Mouse (Mus musculus): ENCODE results near the gene Cd2bp2. TPM values are rescaled to one million over a fixed set of nuclear protein-coding genes. Genes with fewer than 3 reads are reported as not detected.
"Not testable (repeated sequence)": the region's sequence is repeated elsewhere in the genome, so short reads cannot be mapped to it uniquely, and the experiment has no call there.

Cd2bp2 gene
- polyA plus RNA-seq, 1 experiment from 2014 or later: 86.2 TPM

DNA sequence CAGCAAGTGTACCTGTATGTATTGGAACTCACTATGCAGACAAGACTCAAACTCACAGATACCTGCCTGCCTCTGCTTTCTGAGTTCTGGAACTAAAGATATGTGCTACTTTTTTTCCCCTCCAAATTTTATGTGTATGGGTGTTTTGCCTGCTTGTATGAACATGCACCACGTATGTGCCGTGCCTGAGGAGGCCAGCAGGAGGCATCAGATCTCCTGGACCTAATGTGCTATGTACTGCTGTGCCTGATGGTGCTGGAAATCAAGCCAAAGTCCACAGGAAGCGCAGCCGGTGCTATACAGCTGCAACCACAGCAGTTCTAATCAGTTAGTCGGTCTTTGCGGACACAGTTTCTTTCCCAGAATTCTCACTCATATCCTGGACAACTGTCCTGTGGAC lies 12.0 kb downstream of the Cd2bp2 start:
- Histone ChIP-seq H3K27ac (no peak overlapping the region), H3K9me3 (replicated peaks) (no peaks in the 10 kb centered on the region), H3K9ac (no peak overlapping the region), H3K4me3 (no peak overlapping the region), H3K36me3 (no peaks in the 10 kb centered on the region), H3K27me3 (no peaks in the 10 kb centered on the region), H3K4me2 (replicated peaks) (no peak overlapping the region), H3K4me1 (no peaks in the 10 kb centered on the region)
- 70% methylated on average over 6 of the region's 6 CpGs for WGBS
- ATAC-seq (ENCODE audit: low FRiP score): no peak

DNA sequence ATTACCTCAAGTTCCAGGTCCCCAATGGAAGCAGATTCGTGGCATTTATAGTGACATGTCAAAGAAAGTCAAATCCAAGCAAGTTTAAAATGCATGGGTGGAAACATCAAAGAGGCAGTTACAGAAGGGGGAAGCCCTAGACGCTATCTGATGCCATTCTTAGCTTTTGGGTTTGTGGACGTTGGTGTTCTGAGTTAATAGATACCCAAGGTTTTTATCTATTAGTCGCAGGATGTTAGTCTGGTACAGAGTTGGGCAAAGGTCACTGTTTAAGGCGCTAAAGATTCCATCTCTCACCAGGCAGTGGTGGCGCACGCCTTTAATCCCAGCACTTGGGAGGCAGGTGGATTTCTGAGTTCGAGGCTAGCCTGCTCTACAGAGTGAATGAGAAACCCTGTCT lies 12.5 kb downstream of the Cd2bp2 start:
- WGBS: 83% methylated on average over 8 of the region's 8 CpGs

DNA sequence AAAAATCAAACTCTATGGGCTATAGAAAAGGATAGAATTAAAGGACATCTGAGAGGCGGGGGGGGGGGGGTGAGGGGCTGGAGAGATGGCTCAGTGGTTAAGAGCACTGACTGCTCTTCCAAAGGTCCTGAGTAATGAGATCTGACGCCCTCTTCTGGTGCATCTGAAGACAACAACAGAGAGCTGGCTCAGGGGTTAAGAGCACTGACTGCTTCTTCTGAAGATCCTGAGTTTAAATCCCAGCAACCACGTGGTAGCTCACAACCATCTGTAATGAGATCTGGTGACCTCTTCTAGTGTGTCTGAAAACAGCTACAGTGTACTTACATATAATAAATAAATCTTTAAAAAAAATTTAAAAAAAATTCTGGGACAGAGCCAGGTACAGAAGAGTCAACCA lies 14.1 kb downstream of the Cd2bp2 start:
- 31% methylated on average over 3 of the region's 3 CpGs for WGBS
- H3K9me3 ChIP-seq (replicated peaks); ATAC-seq (ENCODE audit: low FRiP score); H3K27ac ChIP-seq; H3K4me3 ChIP-seq; H3K9ac ChIP-seq; H3K4me1 ChIP-seq; H3K36me3 ChIP-seq; H3K4me2 ChIP-seq (replicated peaks); H3K27me3 ChIP-seq: not testable (repeated sequence)

More for the DNA sequence above, 12.5 kb downstream of the Cd2bp2 start:
- no peak overlapping the region for H3K27ac ChIP-seq
- H3K9ac ChIP-seq: no peak overlapping the region
- H3K36me3 ChIP-seq: no peaks in the 10 kb centered on the region
- H3K4me2 ChIP-seq (replicated peaks): no peak overlapping the region
- no peaks in the 10 kb centered on the region for H3K4me1 ChIP-seq
- H3K4me3 ChIP-seq: no peak overlapping the region
- no peak for ATAC-seq (ENCODE audit: low FRiP score)
- H3K27me3 ChIP-seq: no peaks in the 10 kb centered on the region
- H3K9me3 ChIP-seq (replicated peaks): no peaks in the 10 kb centered on the region

DNA sequence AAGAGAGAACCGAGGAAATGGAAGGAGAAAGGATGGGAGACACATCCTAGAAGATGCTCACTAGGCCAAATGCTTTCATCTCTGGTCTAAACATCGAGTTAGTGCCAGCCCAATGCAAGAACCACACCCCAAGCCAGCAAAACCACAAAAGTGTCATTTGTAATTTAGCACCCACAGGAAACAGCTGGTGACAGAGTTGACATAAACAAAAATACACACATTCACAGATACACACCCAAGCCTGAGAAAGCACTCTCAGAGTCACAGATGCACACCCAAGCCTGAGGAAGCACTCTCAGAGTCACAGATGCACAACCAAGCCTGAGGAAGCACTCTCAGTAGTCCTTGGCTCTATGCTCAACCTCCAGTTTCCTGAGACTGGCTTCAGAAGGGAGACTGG lies 15.1 kb downstream of the Cd2bp2 start:
- no peak for ATAC-seq (ENCODE audit: low FRiP score)
- no peaks in the 10 kb centered on the region for H3K9me3 ChIP-seq (replicated peaks)
- H3K27ac ChIP-seq: no peak overlapping the region
- H3K4me2 ChIP-seq (replicated peaks): no peak overlapping the region
- H3K27me3 ChIP-seq: no peaks in the 10 kb centered on the region
- H3K9ac ChIP-seq: no peak overlapping the region
- H3K4me3 ChIP-seq: no peak overlapping the region
- no peaks in the 10 kb centered on the region for H3K36me3 ChIP-seq
- H3K4me1 ChIP-seq: no peaks in the 10 kb centered on the region
- WGBS: 84% methylated on average over 2 of the region's 2 CpGs

DNA sequence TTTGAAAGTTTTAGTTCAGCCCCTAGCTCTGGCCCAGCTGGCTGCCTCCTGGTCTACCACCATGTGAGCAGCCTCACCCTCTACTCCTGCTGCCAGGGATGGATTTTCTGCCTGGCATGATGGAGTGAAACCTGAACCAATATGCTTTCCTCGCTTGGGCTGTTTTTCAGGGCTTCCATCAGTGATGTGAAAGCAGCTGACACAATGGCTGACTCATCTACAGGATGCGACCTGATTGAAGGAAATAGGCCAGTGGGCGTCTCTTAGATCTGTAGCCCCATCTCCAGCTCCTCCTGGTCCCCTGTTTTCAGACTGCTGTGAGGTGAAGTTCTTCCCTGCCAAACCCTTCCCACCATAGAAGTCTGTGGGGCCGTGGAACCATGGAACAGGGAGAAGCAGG lies 18.9 kb downstream of the Cd2bp2 start:
- Histone ChIP-seq H3K9ac (no peak overlapping the region), H3K36me3 (no peaks in the 10 kb centered on the region), H3K9me3 (replicated peaks) (no peaks in the 10 kb centered on the region), H3K27ac (no peak overlapping the region), H3K4me3 (no peak overlapping the region), H3K4me1 (no peaks in the 10 kb centered on the region), H3K27me3 (no peaks in the 10 kb centered on the region), H3K4me2 (replicated peaks) (no peak overlapping the region)
- no peak for ATAC-seq (ENCODE audit: low FRiP score)
- WGBS: 74% methylated on average over 4 of the region's 4 CpGs

DNA sequence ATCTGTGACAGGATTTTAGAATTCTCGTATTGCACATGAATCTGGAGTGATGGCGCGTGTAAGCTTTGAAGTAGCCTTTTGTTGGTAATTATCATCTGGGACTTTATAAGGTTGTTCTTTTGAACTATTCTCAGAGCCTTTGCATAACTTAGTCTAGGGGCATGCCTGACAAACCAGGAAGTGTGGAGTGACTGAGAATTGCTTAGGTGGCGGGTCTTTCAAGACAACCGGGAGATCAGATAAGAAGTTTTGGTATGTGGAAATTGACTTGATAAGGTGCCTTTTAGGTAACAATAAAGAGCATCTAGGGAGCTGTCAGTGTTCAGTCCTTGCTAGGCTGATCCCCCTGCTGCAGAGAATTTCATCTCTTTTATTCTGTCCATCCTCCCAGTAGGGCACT lies 29.3 kb downstream of the Cd2bp2 start:
- Histone ChIP-seq H3K4me2 (replicated peaks) (no peak overlapping the region), H3K9me3 (replicated peaks) (no peaks in the 10 kb centered on the region), H3K27me3 (no peaks in the 10 kb centered on the region), H3K4me3 (no peak overlapping the region), H3K9ac (no peak overlapping the region), H3K4me1 (no peaks in the 10 kb centered on the region), H3K27ac (no peak overlapping the region), H3K36me3 (no peaks in the 10 kb centered on the region)
- 88% methylated on average over 5 of the region's 5 CpGs for WGBS
- ATAC-seq (ENCODE audit: low FRiP score): no peak

DNA sequence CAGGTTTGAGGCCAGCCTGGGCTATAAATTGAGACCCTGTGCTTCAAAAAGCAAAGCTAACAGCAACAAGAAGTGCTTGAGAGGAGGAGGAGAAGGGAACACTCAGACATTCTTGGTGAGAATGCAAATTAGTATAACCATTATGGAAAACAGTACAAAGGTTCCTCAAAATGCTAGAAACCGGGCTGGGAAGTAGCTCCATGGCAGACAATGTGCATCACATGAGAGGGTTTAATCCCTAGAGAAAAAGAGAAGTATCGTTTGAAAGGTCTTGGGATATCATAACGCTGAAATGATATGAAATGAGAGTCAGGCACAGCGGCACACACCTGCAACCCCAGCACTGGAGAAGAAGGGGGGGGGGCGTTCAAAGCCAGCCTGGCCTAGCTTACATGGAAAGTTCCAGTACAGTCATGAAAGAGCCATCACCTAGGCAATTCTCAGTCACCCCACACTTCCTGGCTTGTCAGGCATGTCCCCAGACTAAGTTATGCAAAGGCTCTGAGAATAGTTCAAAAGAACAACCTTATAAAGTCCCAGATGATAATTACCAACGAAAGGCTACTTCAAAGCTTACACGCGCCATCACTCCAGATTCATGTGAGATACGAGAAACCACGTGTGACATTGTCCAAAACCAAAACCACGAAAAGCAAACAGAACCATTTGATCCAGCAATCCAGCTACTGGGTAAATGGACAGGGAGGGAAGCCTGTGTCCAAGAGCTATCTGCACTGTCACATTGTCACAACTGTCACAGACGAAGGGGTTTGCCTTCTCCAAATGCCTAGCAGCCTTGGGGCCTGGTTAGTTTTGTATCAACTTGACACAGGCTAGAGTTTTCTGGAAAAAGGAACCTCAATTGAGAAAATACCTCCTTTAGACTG lies 30.0 kb downstream of the Cd2bp2 start:
- Histone ChIP-seq H3K36me3 (no peaks in the 10 kb centered on the region), H3K27me3 (no peaks in the 10 kb centered on the region), H3K9me3 (replicated peaks) (no peaks in the 10 kb centered on the region), H3K4me1 (no peaks in the 10 kb centered on the region), H3K4me2 (replicated peaks) (no peak overlapping the region), H3K9ac (no peak overlapping the region), H3K4me3 (no peak overlapping the region), H3K27ac (no peak overlapping the region)
- ATAC-seq (ENCODE audit: low FRiP score): no peak
- 86% methylated on average over 12 of the region's 12 CpGs for WGBS

DNA sequence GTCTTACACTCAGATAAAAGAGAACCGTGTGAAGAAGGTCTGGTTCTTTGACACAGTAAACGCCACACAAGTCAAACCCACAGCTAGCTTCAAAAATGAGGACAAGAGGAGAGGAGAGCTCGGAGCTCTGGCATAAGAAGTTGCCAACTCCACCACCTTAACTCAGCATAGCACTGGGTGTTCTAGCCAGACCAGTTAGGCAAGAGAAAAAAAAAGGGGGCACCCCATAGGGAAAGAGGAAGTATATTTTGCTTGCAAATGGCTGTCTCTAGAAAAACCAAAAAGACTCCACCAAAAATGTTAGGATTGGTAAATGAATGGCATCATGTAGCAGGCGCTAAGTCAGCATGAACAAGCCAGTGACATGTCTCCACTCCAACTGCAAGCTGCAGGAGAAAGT lies 31.8 kb downstream of the Cd2bp2 start:
- H3K9me3 ChIP-seq (replicated peaks): no peaks in the 10 kb centered on the region
- H3K27ac ChIP-seq: no peak overlapping the region
- no peaks in the 10 kb centered on the region for H3K4me1 ChIP-seq
- no peak for ATAC-seq (ENCODE audit: low FRiP score)
- no peaks in the 10 kb centered on the region for H3K36me3 ChIP-seq
- H3K9ac ChIP-seq: no peak overlapping the region
- 83% methylated on average over 4 of the region's 4 CpGs for WGBS
- no peak overlapping the region for H3K4me3 ChIP-seq
- H3K27me3 ChIP-seq: no peaks in the 10 kb centered on the region
- no peak overlapping the region for H3K4me2 ChIP-seq (replicated peaks)

DNA sequence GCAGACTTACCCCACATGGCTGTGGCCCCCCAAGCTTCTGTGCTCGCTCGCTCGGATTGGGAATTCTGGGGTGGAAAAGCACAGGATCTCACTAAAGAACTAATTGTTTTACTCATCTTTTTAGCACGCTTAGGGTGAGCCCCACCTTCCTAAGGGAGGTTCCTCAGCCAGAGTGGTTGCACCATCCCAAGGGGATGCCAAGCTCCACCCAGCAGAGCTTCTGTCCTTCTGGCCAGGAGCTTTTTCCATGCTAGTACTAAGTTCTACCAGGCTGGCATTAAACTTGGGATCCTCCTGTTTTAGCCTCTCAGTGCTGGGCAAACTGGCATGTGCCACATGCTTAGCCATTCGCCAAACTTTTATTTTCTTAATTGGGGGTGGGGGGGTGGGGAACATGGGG lies 33.3 kb downstream of the Cd2bp2 start:
- no peak overlapping the region for H3K4me3 ChIP-seq
- no peaks in the 10 kb centered on the region for H3K27me3 ChIP-seq
- H3K9ac ChIP-seq: no peak overlapping the region
- WGBS: 90% methylated on average over 5 of the region's 5 CpGs
- ATAC-seq (ENCODE audit: low FRiP score): no peak
- H3K9me3 ChIP-seq (replicated peaks): no peaks in the 10 kb centered on the region
- no peak overlapping the region for H3K4me2 ChIP-seq (replicated peaks)
- no peak overlapping the region for H3K27ac ChIP-seq
- no peaks in the 10 kb centered on the region for H3K4me1 ChIP-seq
- H3K36me3 ChIP-seq: no peaks in the 10 kb centered on the region

DNA sequence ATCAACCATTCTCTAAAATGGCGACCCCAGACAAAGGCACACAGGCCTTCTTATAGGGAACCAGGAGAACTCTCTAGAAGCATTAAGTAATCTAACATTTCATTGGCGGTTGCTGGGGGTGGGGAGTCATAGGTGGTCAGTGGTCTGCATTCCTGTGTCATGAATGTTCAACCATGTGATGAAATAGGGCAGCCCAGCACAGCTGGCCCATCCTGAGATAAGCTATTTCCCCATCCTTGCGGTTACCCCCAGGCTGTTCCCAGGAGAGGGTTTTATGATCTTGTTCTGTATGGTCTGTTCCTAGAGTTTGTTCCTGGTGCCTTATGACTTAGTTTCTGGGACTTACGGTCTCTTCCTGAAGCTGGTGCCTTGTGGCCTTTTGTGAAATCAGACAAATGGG lies 38.3 kb downstream of the Cd2bp2 start:
- 92% methylated on average over 4 of the region's 4 CpGs for WGBS

DNA sequence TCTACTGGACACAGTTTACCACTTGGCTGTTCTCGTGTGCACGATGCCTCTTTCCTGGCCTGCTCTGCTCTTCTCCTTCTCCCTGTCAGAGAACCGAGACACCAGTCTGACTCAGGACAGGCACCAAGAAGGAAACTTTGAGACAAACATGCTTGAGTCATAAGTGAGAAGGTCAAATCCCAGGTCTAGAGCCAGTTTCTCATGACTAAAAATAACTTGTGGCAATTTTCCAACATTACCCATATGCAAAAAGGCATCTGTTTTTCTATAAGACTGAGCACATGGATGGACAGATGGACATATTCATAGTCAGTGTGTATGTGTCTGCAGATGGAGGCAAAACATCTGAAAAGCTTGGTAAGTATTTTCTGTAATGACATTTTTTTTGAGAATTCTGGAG lies 42.4 kb downstream of the Cd2bp2 start:
- H3K27me3 ChIP-seq: no peaks in the 10 kb centered on the region
- no peak for ATAC-seq (ENCODE audit: low FRiP score)
- no peaks in the 10 kb centered on the region for H3K4me1 ChIP-seq
- WGBS: 92% methylated on average over 3 of the region's 3 CpGs
- H3K4me3 ChIP-seq: no peak overlapping the region
- no peak overlapping the region for H3K4me2 ChIP-seq (replicated peaks)
- no peak overlapping the region for H3K9ac ChIP-seq
- H3K9me3 ChIP-seq (replicated peaks): no peaks in the 10 kb centered on the region
- H3K27ac ChIP-seq: no peak overlapping the region
- H3K36me3 ChIP-seq: no peaks in the 10 kb centered on the region

More for the DNA sequence above, 38.3 kb downstream of the Cd2bp2 start:
- Histone ChIP-seq H3K27me3 (no peaks in the 10 kb centered on the region), H3K36me3 (no peaks in the 10 kb centered on the region), H3K27ac (no peak overlapping the region), H3K4me2 (replicated peaks) (no peak overlapping the region), H3K4me3 (no peak overlapping the region), H3K4me1 (no peaks in the 10 kb centered on the region), H3K9ac (no peak overlapping the region), H3K9me3 (replicated peaks) (no peaks in the 10 kb centered on the region)
- no peak for ATAC-seq (ENCODE audit: low FRiP score)

DNA sequence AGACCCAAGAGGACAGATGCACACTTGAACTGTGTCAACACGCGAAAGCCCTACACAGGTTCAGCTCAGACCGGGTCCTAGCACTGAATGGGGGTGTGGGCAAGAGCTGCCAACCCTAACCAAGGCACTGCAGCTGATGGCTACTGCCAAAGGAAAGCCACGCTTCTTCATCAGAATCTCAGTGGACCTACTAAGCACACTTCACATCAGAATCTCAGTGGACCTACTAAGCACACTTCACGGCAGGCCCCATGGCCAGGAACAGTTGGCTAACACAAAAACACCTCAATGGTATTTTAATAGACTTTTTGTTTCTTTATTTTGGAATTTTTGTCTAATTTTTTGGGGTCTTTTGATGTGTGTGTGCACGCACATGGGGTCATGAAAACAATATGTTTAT lies 43.4 kb downstream of the Cd2bp2 start:
- Histone ChIP-seq H3K9me3 (replicated peaks) (no peaks in the 10 kb centered on the region), H3K4me3 (no peak overlapping the region), H3K4me1 (no peaks in the 10 kb centered on the region), H3K36me3 (no peaks in the 10 kb centered on the region), H3K27ac (no peak overlapping the region), H3K27me3 (no peaks in the 10 kb centered on the region), H3K4me2 (replicated peaks) (no peak overlapping the region), H3K9ac (no peak overlapping the region)
- WGBS: 94% methylated on average over 6 of the region's 6 CpGs
- no peak for ATAC-seq (ENCODE audit: low FRiP score)

DNA sequence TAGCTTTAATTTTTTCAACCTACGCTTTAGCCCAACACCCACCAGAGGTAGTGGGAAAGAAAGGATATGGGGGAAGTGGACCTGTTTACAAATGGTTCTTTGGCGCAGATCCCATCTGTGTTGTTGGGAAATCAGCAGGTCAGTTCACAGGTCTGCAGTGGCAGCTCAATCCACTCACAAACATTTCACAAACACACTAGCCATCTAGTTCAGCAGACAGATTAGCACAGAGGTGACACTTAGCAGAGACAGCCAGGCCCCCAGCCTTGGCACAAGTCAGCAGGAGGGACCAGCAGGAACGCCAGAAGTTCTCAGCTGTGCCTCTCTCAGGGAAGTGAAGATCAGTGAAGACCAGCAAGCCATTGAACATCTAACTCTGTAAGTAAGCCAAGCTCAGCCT lies 47.9 kb downstream of the Cd2bp2 start:
- Histone ChIP-seq H3K4me2 (replicated peaks) (no peak overlapping the region), H3K36me3 (no peaks in the 10 kb centered on the region), H3K4me3 (no peak overlapping the region), H3K27me3 (no peaks in the 10 kb centered on the region), H3K27ac (no peak overlapping the region), H3K4me1 (0 out of 2 replicates have a peak, but pooled peaks cover 2% of the 10 kb centered on the region), H3K9me3 (replicated peaks) (no peaks in the 10 kb centered on the region), H3K9ac (no peak overlapping the region)
- WGBS: 80% methylated on average over 3 of the region's 3 CpGs
- ATAC-seq (ENCODE audit: low FRiP score): no peak
